Mouse (Mus musculus) kidney, embryonic 14.5 days (tissue): ENCODE results near the gene Jph3. TPM values are rescaled to one million over a fixed set of nuclear protein-coding genes. Genes with fewer than 3 reads are reported as not detected.

Experiments used
- ATAC-seq: fragments of 200-750 bp; cut with Nextera tagmentation; 2 replicates; pipeline ENCODE4 v1.8.0; 2017; ENCODE audit warnings: moderate number of reproducible peaks, mild to moderate bottlenecking, moderate TSS enrichment, moderate library complexity; ENCODE audit not compliant: low FRiP score, low TSS enrichment
- H3K27ac ChIP-seq: fragments of 300-500 bp; sonication (generic); 2 replicates; pipeline ENCODE4 v1.5.1; 2014; ENCODE audit warnings: low read depth, mild to moderate bottlenecking, low read length, moderate library complexity, mixed read lengths
- H3K27me3 ChIP-seq: fragments of 300-500 bp; sonication (generic); 2 replicates; pipeline ENCODE4 v1.6.1; 2014; ENCODE audit warnings: mild to moderate bottlenecking, low read length; ENCODE audit not compliant: control insufficient read depth, insufficient read depth
- H3K36me3 ChIP-seq: fragments of 300-500 bp; sonication (generic); 2 replicates; pipeline ENCODE4 v1.6.1; 2014; ENCODE audit warnings: low read length, mixed read lengths; ENCODE audit not compliant: control insufficient read depth, insufficient read depth
- H3K4me1 ChIP-seq: fragments of 300-500 bp; sonication (generic); 2 replicates; pipeline ENCODE4 v1.6.1; 2014; ENCODE audit warnings: low read length, mixed read lengths; ENCODE audit not compliant: control insufficient read depth, insufficient read depth
- H3K4me2 ChIP-seq: fragments of 300-500 bp; sonication (generic); replicated peaks from 2 replicates; pipeline ENCODE4 v1.6.1; 2014; ENCODE audit warnings: low read depth, mild to moderate bottlenecking, low read length
- H3K4me3 ChIP-seq: fragments of 300-500 bp; sonication (generic); 2 replicates; pipeline ENCODE4 v1.5.1; 2014; ENCODE audit warnings: mild to moderate bottlenecking, low read length
- H3K9ac ChIP-seq: fragments of 300-500 bp; sonication (generic); 2 replicates; pipeline ENCODE4 v1.6.1; 2014; ENCODE audit warnings: low read depth, mild to moderate bottlenecking, low read length, moderate library complexity
- H3K9me3 ChIP-seq: fragments of 300-500 bp; sonication (generic); 2 replicates; pipeline ENCODE4 v1.6.1; 2016; ENCODE audit warnings: low read length; ENCODE audit not compliant: control insufficient read depth
- WGBS: fragments of 180-500 bp; shearing (Covaris S2); extraction: QIAGEN DNeasy Blood & Tissue Kit; methylation state at CpG from one replicate; pipeline ENCODE4 v1.1.7; 2014; 5-methylcytosine and 5-hydroxymethylcytosine counted together
- polyA plus RNA-seq: library from polyadenylated mRNA; unstranded; fragments of >200 nt; fragmentation: Nextera tagmentation; extraction: Ambion mirVana; gene quantifications from 2 replicates; pipeline ENCODE4 v1.2.1, GENCODE M21; 2014

Jph3 gene
- polyA plus RNA-seq, 1 experiment from 2014 or later = 0.46 TPM

DNA sequence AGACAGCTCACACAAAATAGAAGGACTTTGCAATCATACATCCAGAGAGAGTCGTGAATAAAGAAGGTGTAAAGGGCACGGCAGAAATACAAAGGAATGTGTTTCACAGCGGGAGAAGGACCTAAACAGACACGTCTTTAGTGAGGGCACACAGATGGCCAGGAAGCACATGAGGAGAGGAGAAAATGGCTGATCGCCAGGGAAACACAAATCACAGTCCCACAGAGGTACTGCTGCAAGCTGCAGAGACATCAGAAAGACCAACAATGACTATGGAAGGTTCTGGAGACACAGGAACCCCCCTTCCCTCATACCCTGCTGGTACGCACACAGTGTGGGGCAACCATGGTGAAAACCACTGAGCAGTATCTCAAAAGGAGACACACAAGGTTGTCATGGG lies 8.4 kb upstream of the Jph3 start:
- ATAC-seq = no peak
- Histone ChIP-seq H3K27ac (no peak overlapping the region), H3K9ac (no peak overlapping the region), H3K9me3 (no peaks in the 10 kb centered on the region), H3K4me3 (no peak overlapping the region), H3K27me3 (no peaks in the 10 kb centered on the region), H3K4me2 (no peak overlapping the region), H3K4me1 (no peaks in the 10 kb centered on the region), H3K36me3 (no peaks in the 10 kb centered on the region)
- WGBS = 56% methylated on average over 6 of the region's 6 CpGs

DNA sequence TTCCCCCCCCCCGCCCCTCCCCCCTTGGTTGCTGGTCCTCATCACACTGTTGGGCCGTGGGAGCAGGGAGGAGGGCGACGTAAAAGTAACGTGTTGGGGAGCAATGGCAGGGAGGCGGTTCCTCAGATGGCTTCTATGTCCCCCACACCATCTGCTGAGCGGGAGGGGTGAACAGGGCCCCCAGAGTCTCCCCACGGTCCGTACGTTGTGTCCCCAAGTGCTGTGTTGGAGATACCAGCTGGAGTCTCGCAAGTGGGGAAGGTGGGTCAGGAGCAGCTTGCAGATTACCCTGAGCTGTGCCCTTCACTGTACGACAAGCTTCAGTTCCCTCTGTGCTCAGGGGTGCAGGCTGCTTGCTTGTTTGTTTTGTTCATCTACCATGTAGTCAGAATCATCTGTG lies 5.6 kb upstream of the Jph3 start:
- no peak for ATAC-seq
- no peak overlapping the region for H3K9ac ChIP-seq
- no peaks in the 10 kb centered on the region for H3K36me3 ChIP-seq
- 66% methylated on average over 12 of the region's 12 CpGs for WGBS
- H3K9me3 ChIP-seq = no peaks in the 10 kb centered on the region; the same call in 1 of the 2 replicates
- H3K27me3 ChIP-seq = peaks cover 12% of the 10 kb centered on the region
- H3K4me2 ChIP-seq = no peak overlapping the region
- H3K4me1 ChIP-seq = no peaks in the 10 kb centered on the region
- H3K27ac ChIP-seq = no peak overlapping the region
- no peak overlapping the region for H3K4me3 ChIP-seq

DNA sequence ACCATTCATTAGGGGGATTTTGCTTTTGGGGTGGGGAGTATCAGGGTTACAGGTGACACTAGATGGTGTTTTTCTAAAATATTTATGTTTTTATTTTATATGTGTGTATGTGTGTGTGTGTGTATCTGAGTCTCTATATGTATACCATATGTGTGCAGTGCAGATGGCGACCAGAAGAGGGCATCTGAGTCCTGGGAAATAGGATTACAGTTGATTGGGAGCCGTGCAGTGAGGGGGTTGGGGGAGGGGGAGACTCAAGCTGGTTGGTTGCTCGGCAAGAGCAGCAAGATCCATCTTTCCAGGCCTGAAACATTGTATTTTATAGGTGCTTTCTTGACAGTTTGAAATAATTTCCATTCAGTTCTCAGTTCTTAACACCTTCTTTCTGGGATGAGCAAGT lies 2.3 kb upstream of the Jph3 start:
- Histone ChIP-seq H3K27me3 (peaks cover 46% of the 10 kb centered on the region), H3K9ac (no peak overlapping the region), H3K4me3 (no peak overlapping the region), H3K4me2 (no peak overlapping the region), H3K27ac (no peak overlapping the region), H3K4me1 (peaks cover 11% of the 10 kb centered on the region), H3K9me3 (no peaks in the 10 kb centered on the region; the same call in 1 of the 2 replicates), H3K36me3 (no peaks in the 10 kb centered on the region)
- WGBS = 63% methylated on average over 3 of the region's 3 CpGs
- ATAC-seq = no peak

DNA sequence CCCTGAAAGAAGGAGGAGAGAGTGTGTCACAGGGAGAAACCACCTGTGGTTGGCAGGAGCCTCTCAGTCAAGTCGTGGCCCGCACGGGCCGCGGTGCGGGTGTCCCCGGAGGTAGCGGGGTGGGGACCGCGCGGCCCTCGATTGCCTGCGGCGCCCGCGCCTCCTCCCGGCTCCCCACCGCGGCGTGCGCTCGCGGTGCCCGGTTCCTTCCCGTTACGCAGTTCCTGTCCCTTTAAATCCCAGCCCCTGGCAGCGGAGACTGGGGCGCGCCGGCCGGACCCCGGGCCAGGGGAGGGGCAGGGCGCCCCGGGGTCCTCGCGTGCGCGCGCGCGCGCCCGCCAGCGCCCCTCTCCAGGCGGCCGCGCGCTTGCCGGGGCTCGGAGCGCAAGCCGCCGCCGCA lies 331 bp downstream of the Jph3 start:
- H3K27me3 ChIP-seq = peaks cover 64% of the 10 kb centered on the region
- H3K27ac ChIP-seq = no peak overlapping the region

DNA sequence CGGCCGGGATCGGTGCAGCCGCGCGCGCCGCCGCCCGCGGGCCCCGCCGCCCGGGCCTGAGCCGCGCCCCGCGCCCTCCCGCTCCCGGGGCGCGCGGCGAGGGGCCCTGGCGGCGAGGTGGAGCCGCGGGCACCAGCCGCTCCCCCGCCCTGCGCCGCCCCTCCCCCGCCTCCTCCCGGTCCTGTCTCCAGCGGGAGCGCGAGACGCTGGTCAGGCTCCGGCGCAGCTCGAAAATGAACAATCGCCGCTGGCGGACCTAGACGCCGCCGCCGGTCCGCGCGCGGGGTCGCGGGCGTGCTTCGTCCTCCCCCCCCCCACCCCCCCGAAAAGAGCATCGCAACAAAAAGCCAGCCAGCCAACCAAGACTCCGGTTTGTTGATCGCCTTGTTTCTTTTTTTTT lies 747 bp downstream of the Jph3 start:
- 0 out of 2 replicates have a peak, but pooled peaks have one; percentile 43 for ATAC-seq
- under 1% methylated on average over 33 of the region's 60 CpGs for WGBS
- peak overlapping the region; percentile 50 for H3K4me3 ChIP-seq
- H3K9ac ChIP-seq = peak overlapping the region; percentile 28; the same call in 1 of the 2 replicates
- H3K4me1 ChIP-seq = peaks cover 11% of the 10 kb centered on the region
- no peaks in the 10 kb centered on the region; the same call in 1 of the 2 replicates for H3K9me3 ChIP-seq
- H3K36me3 ChIP-seq = no peaks in the 10 kb centered on the region
- H3K27ac ChIP-seq = no peak overlapping the region
- peak overlapping the region; percentile 89 for H3K4me2 ChIP-seq
- H3K27me3 ChIP-seq = peaks cover 64% of the 10 kb centered on the region

More for the DNA sequence above, 331 bp downstream of the Jph3 start:
- no peak for ATAC-seq
- WGBS = 0% methylated on average over 18 of the region's 54 CpGs
- Histone ChIP-seq H3K4me2 (peak overlapping the region; percentile 89), H3K9me3 (no peaks in the 10 kb centered on the region; the same call in 1 of the 2 replicates), H3K9ac (peak overlapping the region; percentile 28; the same call in 1 of the 2 replicates), H3K36me3 (no peaks in the 10 kb centered on the region), H3K4me1 (peaks cover 11% of the 10 kb centered on the region), H3K4me3 (peak overlapping the region; percentile 50)

DNA sequence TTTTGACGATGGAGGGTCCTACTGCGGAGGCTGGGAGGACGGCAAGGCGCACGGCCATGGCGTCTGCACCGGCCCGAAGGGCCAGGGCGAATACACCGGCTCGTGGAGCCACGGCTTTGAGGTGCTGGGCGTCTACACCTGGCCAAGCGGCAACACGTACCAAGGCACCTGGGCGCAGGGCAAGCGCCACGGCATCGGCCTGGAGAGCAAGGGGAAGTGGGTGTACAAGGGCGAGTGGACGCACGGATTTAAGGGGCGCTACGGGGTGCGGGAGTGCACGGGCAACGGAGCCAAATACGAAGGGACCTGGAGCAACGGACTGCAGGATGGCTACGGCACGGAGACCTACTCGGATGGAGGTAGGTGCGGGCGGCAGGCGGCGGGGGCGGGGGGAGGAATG lies 1.2 kb downstream of the Jph3 start:
- Histone ChIP-seq H3K4me1 (peaks cover 11% of the 10 kb centered on the region), H3K4me2 (peak overlapping the region; percentile 89), H3K27ac (no peak overlapping the region), H3K36me3 (no peaks in the 10 kb centered on the region), H3K9me3 (no peaks in the 10 kb centered on the region; the same call in 1 of the 2 replicates), H3K9ac (no peak overlapping the region), H3K4me3 (peak overlapping the region; percentile 50), H3K27me3 (peaks cover 64% of the 10 kb centered on the region)
- under 1% methylated on average over 33 of the region's 37 CpGs for WGBS
- no peak for ATAC-seq

DNA sequence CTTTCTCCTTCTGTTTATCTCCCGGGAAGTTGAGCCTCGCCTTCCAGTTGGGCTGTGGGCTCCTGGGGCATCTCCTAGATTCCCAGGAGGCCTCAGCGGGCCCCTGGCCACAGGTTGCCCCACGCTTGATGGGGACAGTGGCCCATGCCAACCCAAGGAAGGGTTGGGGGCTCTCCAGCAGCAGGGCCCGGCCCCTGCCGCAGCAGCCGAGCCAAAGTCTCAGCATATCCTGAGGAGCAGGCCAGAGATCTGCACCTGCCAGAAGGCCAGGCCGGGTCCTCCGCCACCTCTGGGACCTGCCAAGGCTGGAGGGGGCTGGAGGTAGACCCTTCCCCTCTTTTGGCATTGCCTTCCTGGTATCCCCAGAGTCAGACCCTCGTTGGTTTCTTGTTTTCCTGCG lies 1.6 kb downstream of the Jph3 start:
- ATAC-seq = no peak

DNA sequence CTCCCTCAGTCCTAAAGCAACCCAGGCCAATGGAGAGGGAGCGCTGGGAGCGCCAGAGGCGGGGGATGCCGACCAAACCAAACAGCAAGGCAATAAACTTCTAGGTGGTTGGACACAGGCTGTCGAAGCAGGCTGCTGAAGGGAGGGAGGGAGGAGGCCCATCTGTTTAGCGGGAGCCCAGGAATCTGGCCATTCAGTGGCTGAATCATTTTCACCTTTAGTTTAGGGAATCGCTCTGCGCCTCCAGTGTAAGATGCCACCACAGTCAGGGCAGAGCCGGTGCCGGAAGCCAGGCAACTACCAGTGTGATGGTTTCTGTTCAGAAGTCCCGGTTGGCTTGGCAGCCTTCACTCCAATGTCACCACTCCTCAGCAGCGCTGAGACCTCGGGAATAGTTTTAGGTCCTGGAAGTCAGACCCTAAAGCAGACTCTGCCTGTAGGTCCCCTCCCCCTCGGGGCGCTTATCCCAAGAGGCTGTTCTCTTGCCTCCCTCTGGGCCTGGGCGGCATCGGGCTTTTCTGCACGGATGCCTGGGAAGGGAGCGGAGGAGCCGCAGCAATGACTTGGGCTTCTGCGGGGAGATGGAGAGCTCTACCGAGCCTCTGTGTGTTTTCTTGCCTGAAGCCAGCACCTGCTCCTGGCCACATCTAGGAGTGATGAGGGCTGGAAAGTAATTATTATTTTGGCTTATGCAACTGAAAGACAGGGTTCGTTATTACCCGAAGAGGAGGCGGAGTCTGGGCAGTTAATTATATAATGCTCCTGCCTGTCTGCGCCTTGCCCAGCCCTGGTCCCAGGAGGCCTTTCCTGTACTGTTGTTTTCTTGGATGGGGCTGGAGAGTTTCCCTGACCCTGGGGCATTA lies 2.3 kb downstream of the Jph3 start:
- no peak overlapping the region for H3K9ac ChIP-seq
- peaks cover 11% of the 10 kb centered on the region for H3K4me1 ChIP-seq
- peak overlapping the region; percentile 50 for H3K4me3 ChIP-seq
- WGBS = 6% methylated on average over 26 of the region's 26 CpGs
- H3K36me3 ChIP-seq = no peaks in the 10 kb centered on the region
- ATAC-seq = no peak
- H3K27me3 ChIP-seq = peaks cover 64% of the 10 kb centered on the region
- no peaks in the 10 kb centered on the region; the same call in 1 of the 2 replicates for H3K9me3 ChIP-seq
- H3K27ac ChIP-seq = no peak overlapping the region
- H3K4me2 ChIP-seq = peak overlapping the region; percentile 89; the same call in 1 of the 2 replicates

More for the DNA sequence above, 1.6 kb downstream of the Jph3 start:
- no peak overlapping the region for H3K9ac ChIP-seq
- H3K36me3 ChIP-seq = no peaks in the 10 kb centered on the region
- H3K4me3 ChIP-seq = peak overlapping the region; percentile 50
- H3K4me1 ChIP-seq = peaks cover 11% of the 10 kb centered on the region
- H3K9me3 ChIP-seq = no peaks in the 10 kb centered on the region; the same call in 1 of the 2 replicates
- H3K27me3 ChIP-seq = peaks cover 64% of the 10 kb centered on the region
- WGBS = 0% methylated on average over 10 of the region's 11 CpGs
- no peak overlapping the region for H3K27ac ChIP-seq
- peak overlapping the region; percentile 89 for H3K4me2 ChIP-seq

DNA sequence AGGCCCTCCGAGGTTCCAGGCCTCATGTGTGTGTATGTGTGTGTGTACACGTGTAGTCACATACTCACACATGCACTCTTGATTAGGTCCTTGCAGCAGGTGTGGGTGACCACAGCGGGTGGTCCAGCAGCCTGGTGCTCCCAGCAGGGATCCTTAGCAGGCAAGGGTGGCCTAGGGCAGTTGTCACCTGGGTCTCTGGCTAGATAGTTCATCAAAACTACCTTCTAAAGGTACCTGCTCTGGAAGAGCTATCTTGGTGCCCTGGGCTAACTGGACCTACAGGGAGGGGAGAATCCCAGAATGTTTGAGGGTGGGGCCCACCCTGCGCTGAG lies 2.9 kb downstream of the Jph3 start:
- H3K4me3 ChIP-seq = no peak overlapping the region
- no peaks in the 10 kb centered on the region for H3K36me3 ChIP-seq
- H3K9me3 ChIP-seq = no peaks in the 10 kb centered on the region; the same call in 1 of the 2 replicates
- peaks cover 64% of the 10 kb centered on the region for H3K27me3 ChIP-seq
- no peak overlapping the region for H3K4me2 ChIP-seq
- no peak overlapping the region for H3K9ac ChIP-seq
- no peak overlapping the region for H3K27ac ChIP-seq
- ATAC-seq = no peak
- peaks cover 11% of the 10 kb centered on the region for H3K4me1 ChIP-seq
- 54% methylated on average over 4 of the region's 4 CpGs for WGBS
